In the genomic region with DNA sequence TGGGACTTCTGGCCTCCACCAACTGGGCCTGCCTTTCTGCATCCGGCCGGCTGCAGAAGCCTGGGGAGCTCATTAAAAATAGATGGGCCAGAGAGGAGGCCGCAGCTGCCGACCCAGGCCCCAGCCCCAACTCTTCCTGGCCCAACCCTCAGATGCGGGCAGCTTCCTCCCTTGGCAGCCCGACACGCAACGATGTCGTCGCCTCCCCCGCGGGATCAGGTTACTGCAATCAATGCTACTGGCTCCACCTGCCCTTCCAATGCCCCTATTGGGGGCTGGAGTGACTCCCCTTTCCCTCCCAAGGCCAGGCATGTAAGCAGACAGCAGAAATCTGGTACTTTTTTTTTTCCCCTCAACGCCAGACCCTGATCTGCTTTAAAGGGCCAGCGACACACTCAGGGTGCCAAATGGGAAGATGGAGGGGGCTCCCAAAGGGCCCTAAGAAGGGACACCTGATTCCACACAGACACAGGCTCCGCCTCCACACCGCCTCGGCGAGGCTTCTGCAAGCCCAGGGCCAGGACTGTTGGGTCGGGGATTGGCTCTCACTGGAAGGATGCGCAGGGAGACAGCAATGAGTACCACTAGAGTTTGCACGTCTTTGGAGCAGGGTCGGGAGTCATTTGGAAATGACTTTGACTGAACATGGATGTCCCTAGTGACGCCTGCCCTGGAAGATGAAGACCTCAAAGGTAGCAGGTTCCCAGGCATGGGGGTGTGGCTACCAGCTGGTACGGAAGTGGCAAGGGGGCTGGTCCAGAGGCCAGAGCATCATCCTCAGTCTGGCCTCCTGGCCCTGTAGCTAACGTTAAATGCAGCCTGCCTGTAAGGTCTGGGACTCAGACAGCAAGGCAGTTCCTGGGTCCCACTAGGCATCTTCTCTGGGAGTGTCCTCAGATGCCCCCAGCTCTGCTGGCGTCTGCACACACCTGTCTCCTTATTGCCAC, we compare ENCODE assay signal across 8 mouse cellular contexts. TPM values are rescaled to one million over a fixed set of nuclear protein-coding genes. Genes with fewer than 3 reads are reported as not detected.
DNase-seq lines count a peak whose midpoint lies in the region; ATAC-seq lines count a peak whose summit lies in the region.

No protein-coding gene starts in this region.

- no peaks in the 10 kb centered on the region for H3K36me3 ChIP-seq in heart, embryonic 12.5 days
- H3K36me3 ChIP-seq in heart, embryonic 13.5 days = no peaks in the 10 kb centered on the region
- no peaks in the 10 kb centered on the region for H3K36me3 ChIP-seq in stomach, embryonic 15.5 days

- WGBS in heart, embryonic 12.5 days = 5% methylated on average over 26 of the region's 26 CpGs
- WGBS in heart, embryonic 13.5 days = 5% methylated on average over 26 of the region's 26 CpGs
- WGBS in stomach, embryonic 15.5 days = 4% methylated on average over 26 of the region's 26 CpGs

- no peak for ATAC-seq in heart, embryonic 12.5 days (ENCODE audit: insufficient number of reproducible peaks, low FRiP score)
- peak; percentile 61 for ATAC-seq in activated CD4-positive, CD25-positive, alpha-beta regulatory T cell, adult 4 months
- no peak for ATAC-seq in heart, embryonic 13.5 days (ENCODE audit: extremely low read depth, insufficient number of reproducible peaks, low FRiP score, low TSS enrichment)
- ATAC-seq in stomach, embryonic 15.5 days (ENCODE audit: insufficient read depth, low FRiP score, low read depth) = no peak

- H3K27me3 ChIP-seq in heart, embryonic 12.5 days (replicated peaks) = peaks cover 77% of the 10 kb centered on the region
- H3K27me3 ChIP-seq in heart, embryonic 13.5 days (replicated peaks) = peaks cover 82% of the 10 kb centered on the region
- H3K27me3 ChIP-seq in stomach, embryonic 15.5 days (replicated peaks) = no peaks in the 10 kb centered on the region

- peak overlapping the region; percentile 27 for H3K4me3 ChIP-seq in heart, embryonic 12.5 days
- peak overlapping the region; percentile 42 for H3K4me3 ChIP-seq in heart, embryonic 13.5 days
- peak overlapping the region; percentile 41 for H3K4me3 ChIP-seq in stomach, embryonic 15.5 days (replicated peaks)

- peak overlapping the region; percentile 53 for H3K4me2 ChIP-seq in heart, embryonic 12.5 days
- peak overlapping the region; percentile 64 for H3K4me2 ChIP-seq in heart, embryonic 13.5 days
- peak overlapping the region; percentile 57 for H3K4me2 ChIP-seq in stomach, embryonic 15.5 days

- H3K27ac ChIP-seq in heart, embryonic 12.5 days (ENCODE audit: poor library complexity, severe bottlenecking) = no peak overlapping the region
- 0 out of 2 replicates have a peak overlapping the region, but pooled peaks have one; percentile 21 for H3K27ac ChIP-seq in heart, embryonic 13.5 days (replicated peaks)
- peak overlapping the region; percentile 59; the same call in 1 of the 2 replicates for H3K27ac ChIP-seq in stomach, embryonic 15.5 days

- H3K4me1 ChIP-seq in heart, embryonic 12.5 days (replicated peaks) = peaks cover 25% of the 10 kb centered on the region
- H3K4me1 ChIP-seq in heart, embryonic 13.5 days = peaks cover 44% of the 10 kb centered on the region
- H3K4me1 ChIP-seq in stomach, embryonic 15.5 days = peaks cover 48% of the 10 kb centered on the region

- H3K9ac ChIP-seq in heart, embryonic 12.5 days = peak overlapping the region; percentile 35; the same call in 1 of the 2 replicates
- peak overlapping the region; percentile 74 for H3K9ac ChIP-seq in heart, embryonic 13.5 days
- H3K9ac ChIP-seq in stomach, embryonic 15.5 days = peak overlapping the region; percentile 6; the same call in 1 of the 2 replicates

- no peaks in the 10 kb centered on the region for H3K9me3 ChIP-seq in heart, embryonic 12.5 days (replicated peaks)
- no peaks in the 10 kb centered on the region for H3K9me3 ChIP-seq in heart, embryonic 13.5 days
- no peaks in the 10 kb centered on the region for H3K9me3 ChIP-seq in stomach, embryonic 15.5 days

- DNase-seq in heart, adult 8-10 months (ENCODE audit: low spot score) = no peak
- DNase-seq in liver = peak; percentile 46
- no peak for DNase-seq in adipocyte (ENCODE audit: low spot score)
- no peak for DNase-seq in thymus, postnatal 25 days

RNA-seq across cellular contexts. Expression of gene Mapk8ip1, which starts 8.5 kb away (rescaled TPM):
- polyA plus RNA-seq in heart, embryonic 12.5 days (2016; fragmentation: Nextera tagmentation; extraction: Ambion mirVana) = 6.8 and 7.9 TPM in 2 replicates
- total RNA-seq in heart, adult 8-10 months (2022) = 1 to 10 TPM; 3.4 to 4.6 (median 3.9) TPM
- under 1 TPM; 0.36 to 0.45 TPM for polyA plus RNA-seq in activated CD4-positive, CD25-positive, alpha-beta regulatory T cell, adult 4 months (2017; shearing (Covaris generic))
- polyA plus RNA-seq in heart, embryonic 13.5 days (2015; fragmentation: Nextera tagmentation; extraction: Ambion mirVana) = 6.5 and 7.5 TPM in 2 replicates
- 23.4 and 24.6 TPM in 2 replicates for polyA plus RNA-seq in stomach, embryonic 15.5 days (2015; fragmentation: Nextera tagmentation; extraction: Ambion mirVana)

RNA-seq across cellular contexts. Expression of gene 1700029I15Rik, which starts 10.3 kb away (rescaled TPM):
- polyA plus RNA-seq in heart, embryonic 12.5 days (2016; fragmentation: Nextera tagmentation; extraction: Ambion mirVana) = 1.2 and 1.7 TPM in 2 replicates
- 1 to 10 TPM in 2 of 4 experiments, under 1 TPM in 2; 0.26 to 1.5 (median 0.86) TPM for total RNA-seq in heart, adult 8-10 months (2022)
- polyA plus RNA-seq in activated CD4-positive, CD25-positive, alpha-beta regulatory T cell, adult 4 months (2017; shearing (Covaris generic)) = 1 to 10 TPM; 1.1 to 1.2 TPM
- polyA plus RNA-seq in heart, embryonic 13.5 days (2015; fragmentation: Nextera tagmentation; extraction: Ambion mirVana) = 0.62 and 1.2 TPM in 2 replicates
- 3.4 and 4.0 TPM in 2 replicates for polyA plus RNA-seq in stomach, embryonic 15.5 days (2015; fragmentation: Nextera tagmentation; extraction: Ambion mirVana)

RNA-seq across cellular contexts. Expression of gene Large2, which starts 17.9 kb away (rescaled TPM):
- 1.2 and 1.8 TPM in 2 replicates for polyA plus RNA-seq in heart, embryonic 12.5 days (2016; fragmentation: Nextera tagmentation; extraction: Ambion mirVana)
- under 1 TPM in 1 of 4 experiments, not detected in 3; 0.75 TPM for total RNA-seq in heart, adult 8-10 months (2022)
- polyA plus RNA-seq in activated CD4-positive, CD25-positive, alpha-beta regulatory T cell, adult 4 months (2017; shearing (Covaris generic)) = not detected
- polyA plus RNA-seq in heart, embryonic 13.5 days (2015; fragmentation: Nextera tagmentation; extraction: Ambion mirVana) = 1.8 and 2.3 TPM in 2 replicates
- 13.4 and 13.9 TPM in 2 replicates for polyA plus RNA-seq in stomach, embryonic 15.5 days (2015; fragmentation: Nextera tagmentation; extraction: Ambion mirVana)

RNA-seq across cellular contexts. Expression of gene Pex16, which starts 18.1 kb away (rescaled TPM):
- 14.1 and 16.0 TPM in 2 replicates for polyA plus RNA-seq in heart, embryonic 12.5 days (2016; fragmentation: Nextera tagmentation; extraction: Ambion mirVana)
- 10 to 100 TPM; 22.2 to 28.5 (median 25.3) TPM for total RNA-seq in heart, adult 8-10 months (2022)
- polyA plus RNA-seq in activated CD4-positive, CD25-positive, alpha-beta regulatory T cell, adult 4 months (2017; shearing (Covaris generic)) = 10 to 100 TPM; 40.0 to 59.3 TPM
- polyA plus RNA-seq in heart, embryonic 13.5 days (2015; fragmentation: Nextera tagmentation; extraction: Ambion mirVana) = 15.8 and 17.3 TPM in 2 replicates
- polyA plus RNA-seq in stomach, embryonic 15.5 days (2015; fragmentation: Nextera tagmentation; extraction: Ambion mirVana) = 28.0 and 28.6 TPM in 2 replicates

RNA-seq across cellular contexts. Expression of gene Cry2, which starts 41.3 kb away (rescaled TPM):
- polyA plus RNA-seq in heart, embryonic 12.5 days (2016; fragmentation: Nextera tagmentation; extraction: Ambion mirVana) = 28.0 and 30.1 TPM in 2 replicates
- total RNA-seq in heart, adult 8-10 months (2022) = 10 to 100 TPM; 22.6 to 35.6 (median 32.8) TPM
- 1 to 10 TPM; 4.2 to 6.3 TPM for polyA plus RNA-seq in activated CD4-positive, CD25-positive, alpha-beta regulatory T cell, adult 4 months (2017; shearing (Covaris generic))
- 18.6 and 19.0 TPM in 2 replicates for polyA plus RNA-seq in heart, embryonic 13.5 days (2015; fragmentation: Nextera tagmentation; extraction: Ambion mirVana)
- 19.2 and 23.6 TPM in 2 replicates for polyA plus RNA-seq in stomach, embryonic 15.5 days (2015; fragmentation: Nextera tagmentation; extraction: Ambion mirVana)

Comparison
In these comparisons a context has a peak if more than half of its experiments do, and no peak if none do; other contexts are left out.
1. H3K9ac ChIP-seq: peak in every context shown above with its lines; median percentile 74 in heart, embryonic 13.5 days; 35 in heart, embryonic 12.5 days; 6 in stomach, embryonic 15.5 days.